Mouse (Mus musculus): ENCODE measurements around the gene Aff3.

The Aff3 gene

GRCm38 (mm10) chr1:38657606-38658005, 7.1 kb downstream of the Aff3 start:
- DNase-seq (ENCODE audit: low spot score), result no peak

DNA sequence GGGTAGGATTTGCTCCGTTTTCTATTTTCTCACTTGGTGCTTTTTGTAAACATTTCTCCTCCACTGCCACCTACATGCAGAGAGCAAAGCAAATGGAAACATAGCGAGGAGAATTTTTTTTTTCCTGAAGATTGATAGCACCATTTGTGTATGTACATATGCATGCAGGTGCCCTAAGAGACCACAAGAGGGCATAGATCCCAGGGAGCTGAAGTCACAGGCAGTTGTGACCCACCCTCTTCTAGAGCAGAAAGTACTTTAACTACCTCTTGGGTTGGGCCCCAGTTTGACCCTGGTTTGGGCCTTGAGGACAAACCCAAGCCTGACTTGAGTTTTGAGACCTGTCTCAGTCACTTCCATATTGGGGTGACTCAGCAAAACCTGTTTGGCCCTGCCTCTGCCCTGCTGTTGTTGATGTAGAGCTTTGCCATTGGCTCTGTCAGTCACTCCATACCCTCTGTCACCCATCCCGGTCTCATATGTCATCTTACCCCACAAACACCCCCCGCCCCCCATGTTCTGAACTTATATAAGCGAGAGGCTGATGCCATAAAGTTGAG, 9.7 kb downstream of the Aff3 start:
- no peak for DNase-seq (ENCODE audit: low spot score)

- no peak for DNase-seq (ENCODE audit: low spot score)
These were observed 14.7 kb downstream of the Aff3 start for GRCm38 (mm10) chr1:38650031-38650430.

DNA sequence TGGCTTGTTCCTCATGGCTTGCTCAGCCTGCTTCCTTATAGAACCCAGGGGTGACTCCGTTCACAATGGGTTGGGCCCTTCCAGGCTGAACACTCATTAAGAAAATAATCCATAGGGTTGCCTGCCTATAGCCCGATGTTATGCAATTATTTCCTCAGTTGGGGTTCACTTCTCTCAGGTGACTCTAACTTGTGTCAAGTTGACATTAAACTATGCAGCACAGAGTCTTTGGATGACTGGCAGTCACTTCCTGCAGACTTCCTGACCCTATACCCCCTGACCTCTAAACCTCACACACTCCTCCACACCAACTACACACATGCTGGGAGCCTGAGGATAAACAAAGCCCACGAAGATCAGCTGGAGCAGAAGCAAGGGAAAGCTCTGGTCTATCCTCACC, 15.6 kb downstream of the Aff3 start:
- no peak for DNase-seq (ENCODE audit: low spot score)

DNA sequence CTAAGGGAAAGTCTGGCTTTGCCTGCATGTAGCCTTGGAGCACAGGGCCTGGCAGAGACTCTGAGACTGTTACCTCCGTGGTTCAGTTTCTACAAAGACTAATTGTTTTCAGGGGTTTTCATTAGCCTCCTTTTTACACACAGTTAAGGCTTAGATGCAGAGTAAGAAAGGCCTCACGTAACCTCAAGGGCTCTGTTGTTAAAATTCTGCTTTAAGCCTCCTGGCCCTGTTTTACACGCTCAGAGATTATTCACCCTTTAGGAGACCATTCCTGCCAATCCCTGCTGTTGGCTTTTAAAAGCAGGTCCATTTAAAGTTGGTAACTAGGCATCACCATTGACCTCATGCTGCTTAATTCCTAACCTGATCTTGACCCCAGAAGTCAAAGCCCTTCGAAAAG, 22.5 kb downstream of the Aff3 start:
- no peak for DNase-seq (ENCODE audit: low spot score)

DNA sequence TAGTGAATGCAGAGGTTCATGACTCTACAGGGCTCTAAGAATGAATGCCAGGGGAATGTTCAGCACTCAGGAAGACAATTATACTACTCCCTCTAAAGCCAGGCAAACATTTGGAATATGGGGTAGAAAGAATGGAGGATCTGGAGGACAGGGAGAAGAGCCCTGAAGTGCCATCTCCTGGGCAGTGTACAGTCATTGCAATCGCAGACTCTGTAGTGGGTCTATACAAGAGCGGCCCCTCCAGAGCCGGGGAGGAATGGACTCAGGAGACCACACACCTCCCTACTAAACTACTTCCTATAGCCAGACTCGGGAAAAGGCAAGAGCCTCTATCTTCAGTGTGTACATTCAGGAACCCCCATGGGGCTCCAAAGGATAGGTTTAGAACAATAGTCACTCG, 25.1 kb downstream of the Aff3 start:
- no peak for DNase-seq (ENCODE audit: low spot score)

- DNase-seq (ENCODE audit: low spot score), result no peak
These were observed 29.2 kb downstream of the Aff3 start for GRCm38 (mm10) chr1:38635596-38635995.

DNA sequence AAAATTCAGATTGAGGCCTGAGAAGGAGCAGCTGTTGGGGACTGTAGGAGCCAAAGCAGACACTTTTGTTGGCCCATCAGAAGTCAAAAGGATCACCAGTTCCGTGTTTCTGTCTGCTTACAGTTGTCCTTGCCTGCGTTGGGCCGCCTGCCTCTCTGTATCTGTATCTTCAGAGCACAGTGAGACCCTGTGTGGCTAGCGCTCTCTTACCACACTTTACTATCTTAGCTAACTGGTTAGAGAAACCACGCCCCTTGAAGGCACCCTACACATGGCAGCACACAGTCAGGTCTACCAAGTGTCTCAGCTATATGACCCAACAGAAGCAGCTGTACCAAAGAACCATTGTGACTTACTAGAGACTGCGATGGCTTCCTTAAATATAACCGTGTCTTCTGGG, 30.7 kb downstream of the Aff3 start:
- no peak for DNase-seq (ENCODE audit: low spot score)

DNA sequence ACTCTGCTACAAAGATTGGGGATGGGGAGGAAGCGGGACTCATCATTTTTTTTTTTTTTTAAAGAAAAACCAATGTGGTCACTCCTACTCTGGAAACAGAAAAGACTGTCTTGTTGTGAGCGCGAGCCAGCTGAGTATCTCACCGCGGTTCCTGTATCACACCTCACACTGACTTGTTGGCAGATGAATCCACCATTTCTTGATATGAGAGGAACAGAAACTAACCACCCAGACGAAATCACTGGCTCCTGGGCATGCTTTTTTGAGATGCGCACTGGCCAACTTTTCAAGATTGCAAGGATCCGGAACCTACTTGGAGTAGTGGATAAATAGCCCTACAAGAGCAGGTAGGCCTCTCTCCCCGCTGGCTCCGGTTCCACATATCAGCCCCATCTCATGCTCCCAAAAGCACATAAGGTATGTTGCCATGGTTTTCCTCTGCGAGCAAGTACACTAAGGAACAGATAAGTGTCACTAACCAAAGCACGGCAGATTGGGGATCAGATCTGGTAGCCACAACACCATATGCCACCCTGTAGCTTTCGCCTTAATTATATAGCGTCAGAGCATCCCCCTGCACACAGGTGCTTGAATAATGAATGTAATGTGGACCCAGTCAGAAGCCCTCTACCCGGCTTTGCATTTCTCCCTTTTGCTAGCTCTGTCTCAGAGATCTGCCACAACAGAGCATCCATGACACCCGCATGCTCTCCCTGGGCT, 32.1 kb downstream of the Aff3 start:
- no peak for DNase-seq (ENCODE audit: low spot score)

DNA sequence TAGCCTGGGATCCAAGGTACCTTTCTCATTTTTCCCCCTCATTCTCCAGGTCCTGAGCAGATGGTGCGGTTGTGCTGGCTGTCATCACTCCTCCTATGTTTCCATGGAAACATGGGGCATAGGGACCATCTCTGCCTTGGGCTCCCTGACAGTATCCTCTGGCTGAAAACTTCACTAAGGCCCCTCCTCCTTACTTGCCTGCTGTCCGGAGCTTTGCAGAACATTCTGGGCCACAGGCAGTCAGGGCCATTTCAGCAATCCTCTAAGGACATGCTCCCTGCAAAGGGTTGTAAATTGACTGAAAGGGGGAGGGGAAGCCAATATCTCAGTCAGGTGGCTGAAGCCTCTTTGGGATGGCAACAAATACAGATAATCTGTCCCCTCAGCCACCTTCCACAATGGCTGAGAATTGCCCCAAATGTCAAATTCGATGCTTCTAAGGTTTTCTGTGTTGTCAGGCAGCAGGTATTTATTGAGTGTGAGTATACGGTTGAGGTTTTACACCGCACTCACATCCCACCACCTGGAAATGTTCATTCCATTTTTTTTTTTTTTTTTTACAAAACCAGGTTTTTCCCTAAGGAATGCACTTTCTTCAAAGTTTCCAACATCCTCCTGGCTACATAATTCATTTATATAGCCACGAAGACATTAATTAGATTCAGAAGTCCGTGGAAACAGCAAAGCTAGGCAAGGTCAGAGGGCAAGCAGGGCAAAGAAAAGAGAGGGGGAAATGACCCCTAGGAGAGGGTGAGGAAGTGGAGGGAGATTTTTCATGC, 33.1 kb downstream of the Aff3 start:
- no peak for DNase-seq (ENCODE audit: low spot score)

GRCm38 (mm10) chr1:38628901-38629585, 35.7 kb downstream of the Aff3 start:
- peak; percentile 7 for DNase-seq (ENCODE audit: low spot score)

DNA sequence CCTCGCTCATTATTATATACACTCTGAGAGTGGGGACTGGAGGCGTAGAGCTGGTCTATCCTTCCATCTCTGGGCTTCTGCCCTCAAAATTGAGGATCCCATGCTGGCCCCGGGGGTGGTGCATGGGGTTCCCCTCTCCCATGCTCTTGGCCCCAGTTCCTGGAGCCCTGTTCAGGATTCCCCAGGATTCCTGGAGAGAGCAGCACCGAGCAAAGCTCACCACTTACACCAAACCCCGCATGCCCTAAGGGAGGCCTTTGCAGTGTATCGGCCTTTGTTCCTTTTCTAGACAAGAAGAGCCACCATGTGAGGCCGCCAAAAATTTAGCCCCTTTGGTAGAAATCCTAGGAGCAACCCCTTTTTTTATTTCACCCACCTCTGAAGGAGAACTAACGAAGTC, 36.3 kb downstream of the Aff3 start:
- DNase-seq (ENCODE audit: low spot score), result no peak

GRCm38 (mm10) chr1:38627683-38628361, 36.9 kb downstream of the Aff3 start:
- DNase-seq (ENCODE audit: low spot score), result no peak

DNA sequence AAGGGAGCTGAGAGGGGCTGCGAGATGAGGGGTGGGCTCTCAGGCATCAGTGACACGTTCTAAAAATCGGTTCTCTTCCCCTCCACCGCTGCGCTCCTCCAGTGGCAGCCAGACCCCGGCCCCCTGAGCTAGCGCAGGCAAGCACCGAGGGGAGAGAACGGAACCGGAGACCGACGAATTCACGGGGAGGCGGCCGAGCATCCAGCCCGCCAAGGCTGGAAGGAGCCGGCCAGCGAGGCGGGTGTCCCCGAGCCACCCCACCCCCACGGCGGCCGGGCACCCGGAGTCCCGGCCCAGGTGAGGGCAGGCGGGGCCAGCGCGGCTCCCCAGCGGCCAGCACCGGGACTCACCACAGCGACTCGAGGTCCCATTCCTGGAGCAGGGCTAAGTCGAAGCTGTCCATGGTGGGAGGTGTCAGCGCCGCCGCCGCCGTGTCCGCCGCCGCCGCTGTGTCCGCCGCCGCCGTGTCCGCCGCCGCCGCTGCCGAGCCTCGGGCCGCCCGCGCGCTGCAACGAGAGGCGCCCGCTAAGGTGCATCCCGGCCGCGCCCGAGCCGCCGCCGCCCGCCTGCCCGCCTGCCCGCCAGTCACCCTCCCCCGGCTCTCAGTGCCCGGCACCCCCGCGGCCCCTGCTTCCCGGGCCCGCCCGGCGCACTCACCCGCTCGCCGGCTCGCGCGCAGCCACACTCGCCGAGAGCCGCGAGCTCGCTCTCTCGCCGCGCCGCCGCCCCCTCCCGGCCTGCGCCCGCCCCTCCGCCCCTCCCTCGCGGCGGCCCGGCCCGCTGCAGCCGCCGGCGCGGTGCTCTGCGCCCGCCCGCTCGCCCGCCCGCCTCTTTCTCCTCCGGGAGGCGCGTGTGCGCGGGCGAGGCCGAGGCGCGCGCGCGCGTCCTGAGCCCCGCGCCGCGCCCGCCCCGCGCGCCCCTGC, 37.8 kb downstream of the Aff3 start:
- peak; percentile 41 for DNase-seq (ENCODE audit: low spot score)

GRCm38 (mm10) chr1:38626388-38626738, 38.4 kb downstream of the Aff3 start:
- DNase-seq (ENCODE audit: low spot score), result no peak

- DNase-seq (ENCODE audit: low spot score), result no peak
These were observed 42.9 kb downstream of the Aff3 start for GRCm38 (mm10) chr1:38621840-38622239.

- no peak for DNase-seq (ENCODE audit: low spot score)
These were observed 44.4 kb downstream of the Aff3 start for GRCm38 (mm10) chr1:38620401-38620800.

- DNase-seq (ENCODE audit: low spot score), result no peak
These were observed 58.0 kb downstream of the Aff3 start for GRCm38 (mm10) chr1:38606741-38607140.

GRCm38 (mm10) chr1:38605426-38605825, 59.3 kb downstream of the Aff3 start:
- DNase-seq (ENCODE audit: low spot score), result no peak

- DNase-seq (ENCODE audit: low spot score), result no peak
These were observed 60.1 kb downstream of the Aff3 start for GRCm38 (mm10) chr1:38604611-38605010.
